Mouse (Mus musculus) CD4-positive, CD25-positive, alpha-beta regulatory T cell, adult 9 weeks (primary cell): ENCODE results near the gene Cbfa2t2. TPM values are rescaled to one million over a fixed set of nuclear protein-coding genes. Genes with fewer than 3 reads are reported as not detected.

Experiments used
- polyA plus RNA-seq: library from polyadenylated mRNA; unstranded; fragments of 100-300 nt; shearing (Covaris generic); gene quantifications from one replicate; pipeline ENCODE4 v1.2.1, GENCODE M21; 2017

Gene Cbfa2t2
- 13.9 TPM for polyA plus RNA-seq

GRCm38 (mm10) chr2:154436458-154437190, at the start of gene Cbfa2t2:
Gene Cbfa2t2, plus strand, starts transcription at chr2:154436481.

GRCm38 (mm10) chr2:154407643-154408445, 28.4 kb upstream of the Cbfa2t2 start, which contains the start of gene Snta1:
Gene Snta1, minus strand, starts transcription at chr2:154408099.

GRCm38 (mm10) chr2:154546711-154547110, 110.4 kb downstream of the Cbfa2t2 start, which contains the start of gene 1700003F12Rik:
Gene 1700003F12Rik, plus strand, starts transcription at chr2:154547085.

GRCm38 (mm10) chr2:154551476-154551875, 115.2 kb downstream of the Cbfa2t2 start, which contains the start of gene Actl10:
Gene Actl10, plus strand, starts transcription at chr2:154551776.

GRCm38 (mm10) chr2:154558264-154559039, 122.2 kb downstream of the Cbfa2t2 start, which contains the start of gene Necab3:
Gene Necab3, minus strand, starts transcription at chr2:154558890.

GRCm38 (mm10) chr2:154569836-154570286, 133.6 kb downstream of the Cbfa2t2 start, which contains the start of gene E2f1:
Gene E2f1, minus strand, starts transcription at chr2:154569892.

Other genes starting within 250 kb of the Cbfa2t2 start
- not detected for gene Bpifb1, start 245.7 kb upstream of the Cbfa2t2 start, polyA plus RNA-seq
- gene Bpifb5, start 212.7 kb upstream of the Cbfa2t2 start, polyA plus RNA-seq, result not detected
- not detected for gene Bpifb9a, start 178.6 kb upstream of the Cbfa2t2 start, polyA plus RNA-seq
- gene Bpifb9b, start 129.3 kb upstream of the Cbfa2t2 start, polyA plus RNA-seq, result not detected
- 37.6 TPM for gene Cdk5rap1, start 63.5 kb upstream of the Cbfa2t2 start, polyA plus RNA-seq
- not detected for gene Snta1, start 28.4 kb upstream of the Cbfa2t2 start, polyA plus RNA-seq
- gene 1700003F12Rik, start 110.6 kb downstream of the Cbfa2t2 start, polyA plus RNA-seq, result not detected
- gene Actl10, start 115.3 kb downstream of the Cbfa2t2 start, polyA plus RNA-seq, result not detected
- gene Necab3, start 122.4 kb downstream of the Cbfa2t2 start, polyA plus RNA-seq, result 0.66 TPM
- 0.65 TPM for gene E2f1, start 133.4 kb downstream of the Cbfa2t2 start, polyA plus RNA-seq
- 31.1 TPM for gene Pxmp4, start 167.2 kb downstream of the Cbfa2t2 start, polyA plus RNA-seq
- gene Zfp341, start 176.8 kb downstream of the Cbfa2t2 start, polyA plus RNA-seq, result 0.45 TPM
- not detected for gene 4930519P11Rik, start 177.0 kb downstream of the Cbfa2t2 start, polyA plus RNA-seq
- 5.7 TPM for gene Chmp4b, start 215.2 kb downstream of the Cbfa2t2 start, polyA plus RNA-seq